In genomic region chr1:30786583-30786982, GRCm38 (mm10) we compare ENCODE assay signal across 18 mouse cellular contexts.
"Had no signal": no experiment of that assay in that cellular context is flagged by ENCODE, and none has a peak within 500 bp of the region (broad histone marks: within the 10 kb centered on the region; RNA-seq: fewer than 3 reads in every experiment).

No protein-coding gene starts in this region.

- H3K27me3 ChIP-seq: midbrain, embryonic 12.5 days; neural tube, embryonic 13.5 days; stomach, embryonic 15.5 days had no signal

- H3K4me3 ChIP-seq: left cerebral cortex, adult 2 months; midbrain, embryonic 12.5 days; myocyte; neural tube, embryonic 13.5 days; stomach, embryonic 15.5 days had no signal

- H3K36me3 ChIP-seq: midbrain, embryonic 12.5 days; neural tube, embryonic 13.5 days; stomach, embryonic 15.5 days had no signal

- H3K27ac ChIP-seq: left cerebral cortex, adult 2 months; liver, embryonic 14.5 days; macrophage; midbrain, embryonic 12.5 days; neural tube, embryonic 13.5 days; stomach, embryonic 15.5 days had no signal

- ATAC-seq: liver, postnatal 0 days; lung, postnatal 0 days; midbrain, embryonic 16.5 days had no signal

- H3K9ac ChIP-seq: liver, embryonic 14.5 days; liver, postnatal 0 days; lung, embryonic 14.5 days; midbrain, embryonic 12.5 days; neural tube, embryonic 13.5 days; stomach, embryonic 15.5 days had no signal

- H3K9me3 ChIP-seq: neural tube, embryonic 13.5 days; stomach, embryonic 15.5 days had no signal

- H3K4me2 ChIP-seq: lung, embryonic 14.5 days; midbrain, embryonic 12.5 days; neural tube, embryonic 13.5 days; stomach, embryonic 15.5 days had no signal

- H3K4me1 ChIP-seq: midbrain, embryonic 12.5 days; neural tube, embryonic 13.5 days; stomach, embryonic 15.5 days had no signal

- DNase-seq: kidney, postnatal 10 days; kidney, postnatal 36 days; layer of hippocampus, postnatal 36 days; liver, postnatal 0 days; lung, embryonic 14.5 days; retina, postnatal 1 day; right cerebral cortex, postnatal 25 days; spleen, adult 18-20 months; thymus, postnatal 25 days had no signal
